In the genomic region with DNA sequence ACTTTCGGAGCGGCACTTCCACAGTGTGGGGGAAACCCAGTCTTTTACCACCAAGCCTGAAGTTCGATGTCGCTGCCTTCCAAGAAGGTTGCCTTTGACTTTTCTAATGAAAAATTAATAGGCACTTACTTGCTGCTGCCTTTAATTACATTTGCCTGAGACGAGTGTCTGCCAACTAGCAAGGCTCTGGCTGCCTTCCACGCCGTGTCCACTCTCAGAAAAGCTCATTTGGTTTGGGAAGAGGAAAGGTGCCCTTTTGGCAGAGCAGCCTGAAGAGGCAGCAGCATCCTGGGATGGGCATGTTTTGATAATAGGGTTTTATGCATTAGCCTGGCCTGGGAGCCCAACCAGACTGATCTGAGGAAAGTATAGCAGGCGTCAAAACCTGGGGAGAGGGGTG, we compare ENCODE assay signal across 26 mouse cellular contexts. TPM values are rescaled to one million over a fixed set of nuclear protein-coding genes. Genes with fewer than 3 reads are reported as not detected.
DNase-seq lines count a peak whose midpoint lies in the region; ATAC-seq and TF ChIP-seq lines count a peak whose summit lies in the region.
"Had no signal": no experiment of that assay in that cellular context is flagged by ENCODE, and none has a peak within 500 bp of the region (broad histone marks: within the 10 kb centered on the region; RNA-seq: fewer than 3 reads in every experiment).

No protein-coding gene starts in this region.

- 82% methylated on average over 8 of the region's 8 CpGs for WGBS in forebrain, embryonic 11.5 days
- whole genome bisulfite sequencing in forebrain, embryonic 15.5 days, result 56% methylated on average over 8 of the region's 8 CpGs
- WGBS in hindbrain, postnatal 0 days, result 51% methylated on average over 8 of the region's 8 CpGs
- 82% methylated on average over 8 of the region's 8 CpGs for WGBS in hindbrain, embryonic 12.5 days
- 72% methylated on average over 8 of the region's 8 CpGs for WGBS in neural tube, embryonic 15.5 days

- H3K9ac ChIP-seq in forebrain, embryonic 11.5 days (ENCODE audit: low read length), result no peak overlapping the region
- no peak overlapping the region for H3K9ac ChIP-seq in forebrain, embryonic 15.5 days (replicated peaks)
- no peak overlapping the region for H3K9ac ChIP-seq in hindbrain, postnatal 0 days (replicated peaks; ENCODE audit: low read length)
- no peak overlapping the region for H3K9ac ChIP-seq in hindbrain, embryonic 12.5 days
- no peak overlapping the region for H3K9ac ChIP-seq in neural tube, embryonic 15.5 days (replicated peaks)
- H3K9ac ChIP-seq: embryonic facial prominence, embryonic 12.5 days; embryonic facial prominence, embryonic 15.5 days; forebrain, embryonic 12.5 days; hindbrain, embryonic 13.5 days had no signal

- H3K36me3 ChIP-seq in forebrain, embryonic 11.5 days (ENCODE audit: control insufficient read depth, insufficient read depth, low read length), result no peaks in the 10 kb centered on the region
- H3K36me3 ChIP-seq in forebrain, embryonic 15.5 days, result no peaks in the 10 kb centered on the region
- no peaks in the 10 kb centered on the region for H3K36me3 ChIP-seq in hindbrain, postnatal 0 days (ENCODE audit: insufficient read depth, low read length)
- no peaks in the 10 kb centered on the region for H3K36me3 ChIP-seq in hindbrain, embryonic 12.5 days
- H3K36me3 ChIP-seq in neural tube, embryonic 15.5 days, result no peaks in the 10 kb centered on the region
- H3K36me3 ChIP-seq: embryonic facial prominence, embryonic 12.5 days; embryonic facial prominence, embryonic 15.5 days; forebrain, embryonic 12.5 days; hindbrain, embryonic 13.5 days had no signal

- H3K4me1 ChIP-seq in forebrain, embryonic 11.5 days (replicated peaks; ENCODE audit: control insufficient read depth, insufficient read depth, low read length), result peaks cover 11% of the 10 kb centered on the region
- peaks cover 20% of the 10 kb centered on the region for H3K4me1 ChIP-seq in forebrain, embryonic 15.5 days
- peaks cover 10% of the 10 kb centered on the region; the same call in 1 of the 2 replicates for H3K4me1 ChIP-seq in hindbrain, postnatal 0 days (ENCODE audit: insufficient read depth, low read length)
- H3K4me1 ChIP-seq in hindbrain, embryonic 12.5 days, result peaks cover 20% of the 10 kb centered on the region
- H3K4me1 ChIP-seq in neural tube, embryonic 15.5 days, result peaks cover 15% of the 10 kb centered on the region

- DNase-seq in cerebellum, postnatal 10 days, result peak; percentile 49 to 72
- no peak for DNase-seq in cerebellum, adult 9-11 months
- peak; percentile 30 for DNase-seq in forebrain, embryonic 11.5 days (ENCODE audit: low spot score)
- peak; percentile 19 for DNase-seq in hindbrain, postnatal 0 days (ENCODE audit: low spot score)
- DNase-seq: adrenal gland, adult 2 months; adrenal gland, postnatal 14 days; cerebellum, adult 11 months; gastrocnemius, adult 2 months; gastrocnemius, postnatal 14 days; heart, adult 11 months; kidney, adult 18-20 months; kidney, adult 9 months had no signal

- ATAC-seq in forebrain, embryonic 11.5 days (replicated peaks; ENCODE audit: low FRiP score), result no peak
- ATAC-seq in forebrain, embryonic 15.5 days (replicated peaks), result no peak
- ATAC-seq in hindbrain, postnatal 0 days, result no peak
- no peak for ATAC-seq in hindbrain, embryonic 12.5 days (ENCODE audit: low FRiP score)
- ATAC-seq in neural tube, embryonic 15.5 days (ENCODE audit: low FRiP score), result no peak
- ATAC-seq: CD4-positive, CD25-positive, alpha-beta regulatory T cell, adult 4 months; hindbrain, embryonic 16.5 days; inflammation-experienced regulatory T-cells, adult 6 months; intestine, embryonic 16.5 days had no signal

- H3K4me2 ChIP-seq in forebrain, embryonic 11.5 days (ENCODE audit: low read depth, low read length, severe bottlenecking), result no peak overlapping the region
- no peak overlapping the region for H3K4me2 ChIP-seq in forebrain, embryonic 15.5 days (replicated peaks)
- H3K4me2 ChIP-seq in hindbrain, postnatal 0 days (ENCODE audit: low read depth, low read length), result no peak overlapping the region
- H3K4me2 ChIP-seq in hindbrain, embryonic 12.5 days (replicated peaks), result no peak overlapping the region
- no peak overlapping the region for H3K4me2 ChIP-seq in neural tube, embryonic 15.5 days
- H3K4me2 ChIP-seq: embryonic facial prominence, embryonic 12.5 days; embryonic facial prominence, embryonic 15.5 days; forebrain, embryonic 12.5 days; heart, embryonic 11.5 days; hindbrain, embryonic 13.5 days had no signal

- H3K4me3 ChIP-seq in forebrain, embryonic 11.5 days (ENCODE audit: low read depth, low read length), result no peak overlapping the region
- no peak overlapping the region for H3K4me3 ChIP-seq in forebrain, embryonic 15.5 days
- no peak overlapping the region for H3K4me3 ChIP-seq in hindbrain, postnatal 0 days (ENCODE audit: low read length)
- H3K4me3 ChIP-seq in hindbrain, embryonic 12.5 days, result no peak overlapping the region
- no peak overlapping the region for H3K4me3 ChIP-seq in neural tube, embryonic 15.5 days (replicated peaks)
- H3K4me3 ChIP-seq: embryonic facial prominence, embryonic 12.5 days; embryonic facial prominence, embryonic 15.5 days; forebrain, embryonic 12.5 days; gastrocnemius, adult 2 months; hindbrain, embryonic 13.5 days had no signal

- H3K9me3 ChIP-seq in forebrain, embryonic 11.5 days (ENCODE audit: control insufficient read depth, low read length), result no peaks in the 10 kb centered on the region
- no peaks in the 10 kb centered on the region for H3K9me3 ChIP-seq in forebrain, embryonic 15.5 days
- H3K9me3 ChIP-seq in hindbrain, postnatal 0 days (ENCODE audit: low read length), result no peaks in the 10 kb centered on the region
- 0 out of 2 replicates have a peak, but pooled peaks cover 3% of the 10 kb centered on the region for H3K9me3 ChIP-seq in hindbrain, embryonic 12.5 days (replicated peaks)
- H3K9me3 ChIP-seq in neural tube, embryonic 15.5 days (replicated peaks), result 0 out of 2 replicates have a peak, but pooled peaks cover 3% of the 10 kb centered on the region
- H3K9me3 ChIP-seq: embryonic facial prominence, embryonic 12.5 days; embryonic facial prominence, embryonic 15.5 days; forebrain, embryonic 12.5 days; hindbrain, embryonic 13.5 days had no signal

- TF ChIP-seq CTCF in hindbrain, postnatal 0 days (IDR thresholded peaks at IDR 0.05; ENCODE audit: low read depth), result no peak

- H3K27me3 ChIP-seq in forebrain, embryonic 11.5 days (ENCODE audit: control insufficient read depth, insufficient read depth, low read length), result no peaks in the 10 kb centered on the region
- H3K27me3 ChIP-seq in forebrain, embryonic 15.5 days, result no peaks in the 10 kb centered on the region
- H3K27me3 ChIP-seq in hindbrain, postnatal 0 days (ENCODE audit: insufficient read depth, low read length), result no peaks in the 10 kb centered on the region
- no peaks in the 10 kb centered on the region for H3K27me3 ChIP-seq in hindbrain, embryonic 12.5 days
- H3K27me3 ChIP-seq in neural tube, embryonic 15.5 days (replicated peaks), result no peaks in the 10 kb centered on the region
- H3K27me3 ChIP-seq: embryonic facial prominence, embryonic 12.5 days; embryonic facial prominence, embryonic 15.5 days; forebrain, embryonic 12.5 days; hindbrain, embryonic 13.5 days had no signal

- no peak overlapping the region for H3K27ac ChIP-seq in forebrain, embryonic 11.5 days (ENCODE audit: low read depth, low read length)
- H3K27ac ChIP-seq in forebrain, embryonic 15.5 days (replicated peaks), result no peak overlapping the region
- no peak overlapping the region for H3K27ac ChIP-seq in hindbrain, postnatal 0 days
- no peak overlapping the region for H3K27ac ChIP-seq in hindbrain, embryonic 12.5 days
- H3K27ac ChIP-seq in neural tube, embryonic 15.5 days (replicated peaks), result no peak overlapping the region
- H3K27ac ChIP-seq: embryonic facial prominence, embryonic 12.5 days; embryonic facial prominence, embryonic 15.5 days; forebrain, embryonic 12.5 days; gastrocnemius, adult 2 months; hindbrain, embryonic 13.5 days had no signal

RNA-seq across cellular contexts. Expression of gene Adcy5, which starts 12.8 kb away (rescaled TPM):
- polyA plus RNA-seq in forebrain, embryonic 11.5 days (2014; fragmentation: Nextera tagmentation; extraction: Ambion mirVana), result 1.8 and 2.1 TPM in 2 replicates
- 5.4 and 5.6 TPM in 2 replicates for polyA plus RNA-seq in forebrain, embryonic 15.5 days (2015; fragmentation: Nextera tagmentation; extraction: Ambion mirVana)
- total RNA-seq in hindbrain, postnatal 0 days (2014; rRNA removed), result 82.7 and 85.5 TPM in 2 replicates
- 5.7 and 6.3 TPM in 2 replicates for polyA plus RNA-seq in hindbrain, postnatal 0 days (2015; fragmentation: Nextera tagmentation; extraction: Ambion mirVana)
- polyA plus RNA-seq in hindbrain, embryonic 12.5 days (2016; fragmentation: Nextera tagmentation; extraction: Ambion mirVana), result 4.4 and 4.5 TPM in 2 replicates
- 5.1 and 6.1 TPM in 2 replicates for polyA plus RNA-seq in neural tube, embryonic 15.5 days (2015; fragmentation: Nextera tagmentation; extraction: Ambion mirVana)
- total RNA-seq: common myeloid progenitor, adult 5-6 weeks; hematopoietic stem cell, adult 5-6 weeks had no signal
